ENCODE assay signal across 8 mouse cellular contexts in genomic region chr14:24081911-24082558, GRCm38 (mm10).
DNase-seq lines count a peak whose midpoint lies in the region; ATAC-seq and TF ChIP-seq lines count a peak whose summit lies in the region.

No protein-coding gene starts in this region.

- peak; percentile 81; the same call in 1 of the 2 replicates for TF ChIP-seq POLR2A in testis, adult 2 months (IDR thresholded peaks at IDR 0.05; ENCODE audit: control insufficient read depth, low read depth, low read length)

- no peaks in the 10 kb centered on the region for H3K36me3 ChIP-seq in heart, embryonic 11.5 days (ENCODE audit: control insufficient read depth, insufficient read depth, low read length)
- no peaks in the 10 kb centered on the region for H3K36me3 ChIP-seq in forebrain, embryonic 13.5 days (ENCODE audit: poor library complexity, severe bottlenecking)
- no peaks in the 10 kb centered on the region for H3K36me3 ChIP-seq in hindbrain, embryonic 15.5 days
- H3K36me3 ChIP-seq in midbrain, embryonic 12.5 days = no peaks in the 10 kb centered on the region
- no peaks in the 10 kb centered on the region for H3K36me3 ChIP-seq in testis, adult 2 months (ENCODE audit: control insufficient read depth, insufficient read depth, low read length)

- TF ChIP-seq CTCF in left cerebral cortex, adult 2 months (IDR thresholded peaks at IDR 0.05) = no peak
- TF ChIP-seq CTCF in testis, adult 2 months (IDR thresholded peaks at IDR 0.05; ENCODE audit: control insufficient read depth, insufficient read depth, insufficient replicate concordance, low read depth, low read length) = no peak

- H3K9ac ChIP-seq in heart, embryonic 11.5 days (ENCODE audit: low read depth, low read length) = no peak overlapping the region
- H3K9ac ChIP-seq in forebrain, embryonic 13.5 days = no peak overlapping the region
- no peak overlapping the region for H3K9ac ChIP-seq in hindbrain, embryonic 15.5 days
- no peak overlapping the region for H3K9ac ChIP-seq in midbrain, embryonic 12.5 days (replicated peaks)

- WGBS in heart, embryonic 11.5 days (ENCODE audit: insufficient replicate concordance) = 36% methylated on average over 11 of the region's 11 CpGs
- WGBS in forebrain, embryonic 13.5 days = 15% methylated on average over 11 of the region's 11 CpGs
- 29% methylated on average over 11 of the region's 11 CpGs for WGBS in hindbrain, embryonic 15.5 days
- WGBS in midbrain, embryonic 12.5 days = 16% methylated on average over 11 of the region's 11 CpGs

- H3K4me2 ChIP-seq in heart, embryonic 11.5 days = peak overlapping the region; percentile 55
- H3K4me2 ChIP-seq in forebrain, embryonic 13.5 days = peak overlapping the region; percentile 27
- H3K4me2 ChIP-seq in hindbrain, embryonic 15.5 days = peak overlapping the region; percentile 34; the same call in 1 of the 2 replicates
- H3K4me2 ChIP-seq in midbrain, embryonic 12.5 days (replicated peaks) = peak overlapping the region; percentile 38

- peak overlapping the region; percentile 18; the same call in 1 of the 2 replicates for H3K4me3 ChIP-seq in heart, embryonic 11.5 days (ENCODE audit: low read depth, low read length)
- H3K4me3 ChIP-seq in forebrain, embryonic 13.5 days = no peak overlapping the region
- H3K4me3 ChIP-seq in hindbrain, embryonic 15.5 days = no peak overlapping the region
- H3K4me3 ChIP-seq in left cerebral cortex, adult 2 months = peak overlapping the region; percentile 30
- no peak overlapping the region for H3K4me3 ChIP-seq in midbrain, embryonic 12.5 days
- H3K4me3 ChIP-seq in testis, adult 2 months (ENCODE audit: control insufficient read depth, low read depth, low read length) = peak overlapping the region; percentile 78

- no peaks in the 10 kb centered on the region for H3K9me3 ChIP-seq in heart, embryonic 11.5 days (replicated peaks; ENCODE audit: control insufficient read depth, low read length)
- H3K9me3 ChIP-seq in forebrain, embryonic 13.5 days (replicated peaks) = no peaks in the 10 kb centered on the region
- no peaks in the 10 kb centered on the region for H3K9me3 ChIP-seq in hindbrain, embryonic 15.5 days
- H3K9me3 ChIP-seq in midbrain, embryonic 12.5 days = no peaks in the 10 kb centered on the region

- H3K4me1 ChIP-seq in heart, embryonic 11.5 days (ENCODE audit: control insufficient read depth, insufficient read depth, low read length) = peaks cover 2% of the 10 kb centered on the region; the same call in 1 of the 2 replicates
- H3K4me1 ChIP-seq in forebrain, embryonic 13.5 days = peaks cover 9% of the 10 kb centered on the region; the same call in 1 of the 2 replicates
- peaks cover 8% of the 10 kb centered on the region for H3K4me1 ChIP-seq in hindbrain, embryonic 15.5 days (replicated peaks)
- H3K4me1 ChIP-seq in midbrain, embryonic 12.5 days = peaks cover 9% of the 10 kb centered on the region
- H3K4me1 ChIP-seq in testis, adult 2 months (ENCODE audit: control insufficient read depth, insufficient read depth, low read length) = peaks cover 2% of the 10 kb centered on the region; the same call in 1 of the 2 replicates

- H3K27me3 ChIP-seq in heart, embryonic 11.5 days (ENCODE audit: control insufficient read depth, insufficient read depth, low read length) = no peaks in the 10 kb centered on the region
- no peaks in the 10 kb centered on the region for H3K27me3 ChIP-seq in forebrain, embryonic 13.5 days
- H3K27me3 ChIP-seq in hindbrain, embryonic 15.5 days = no peaks in the 10 kb centered on the region
- no peaks in the 10 kb centered on the region; the same call in 1 of the 2 replicates for H3K27me3 ChIP-seq in midbrain, embryonic 12.5 days
- H3K27me3 ChIP-seq in testis, adult 2 months (ENCODE audit: control insufficient read depth, insufficient read depth, low read length) = no peaks in the 10 kb centered on the region

- ATAC-seq in heart, embryonic 11.5 days (replicated peaks; ENCODE audit: insufficient number of reproducible peaks, low FRiP score, low TSS enrichment) = no peak; the same call in 1 of the 2 replicates
- no peak for ATAC-seq in forebrain, embryonic 13.5 days
- peak; percentile 48; the same call in 1 of the 2 replicates for ATAC-seq in hindbrain, embryonic 15.5 days (ENCODE audit: low FRiP score, low read depth)
- ATAC-seq in midbrain, embryonic 12.5 days (ENCODE audit: low FRiP score, low read depth) = no peak
- no peak for ATAC-seq in megakaryocyte-erythroid progenitor cell, adult 5-6 weeks (replicated peaks; ENCODE audit: low FRiP score, low TSS enrichment, poor library complexity, severe bottlenecking)

- intact Hi-C loops in left cerebral cortex, adult 2 months (cut with DNase I) = no loop called here

- H3K27ac ChIP-seq in heart, embryonic 11.5 days (ENCODE audit: low read depth, low read length) = no peak overlapping the region
- H3K27ac ChIP-seq in forebrain, embryonic 13.5 days = no peak overlapping the region
- no peak overlapping the region for H3K27ac ChIP-seq in hindbrain, embryonic 15.5 days (replicated peaks)
- H3K27ac ChIP-seq in left cerebral cortex, adult 2 months = no peak overlapping the region
- H3K27ac ChIP-seq in midbrain, embryonic 12.5 days (replicated peaks) = no peak overlapping the region
- H3K27ac ChIP-seq in testis, adult 2 months (ENCODE audit: control insufficient read depth, insufficient read depth, low read depth, low read length) = peak overlapping the region; percentile 98

- DNase-seq in heart, adult 18-20 months = no peak
- DNase-seq in left cerebral cortex, adult 2 months (ENCODE audit: extremely low spot score in 1 of 2, low spot score in 2 of 2) = peak; percentile 29 to 46

Comparison
In these comparisons a context has a peak if more than half of its experiments do, and no peak if none do; other contexts are left out.
1. H3K4me3 ChIP-seq: peak in heart, embryonic 11.5 days (single experiment), left cerebral cortex, adult 2 months (single experiment) and testis, adult 2 months (single experiment); none in forebrain, embryonic 13.5 days (single experiment), hindbrain, embryonic 15.5 days (single experiment) and midbrain, embryonic 12.5 days (single experiment).
2. DNase-seq: peak in left cerebral cortex, adult 2 months (2 of 2); none in heart, adult 18-20 months (0 of 2).
3. Peak in every context shown above with its lines, with median percentiles within 50 percentile points of each other: H3K4me2 ChIP-seq.